Mouse (Mus musculus) activated CD4-positive, CD25-positive, alpha-beta regulatory T cell, adult 4 months (primary cell): ENCODE data around the gene Pgm1. TPM values are rescaled to one million over a fixed set of nuclear protein-coding genes. Genes with fewer than 3 reads are reported as not detected.

ENCODE experiments used
- ATAC-seq: one replicate; pipeline ENCODE4 v1.8.0; 2017
- polyA plus RNA-seq, 2 experiments: library from polyadenylated mRNA; unstranded; fragments of 100-300 nt; shearing (Covaris generic); gene quantifications; one replicate each; pipeline ENCODE4 v1.2.1; 2017

The Pgm1 gene
- polyA plus RNA-seq, 2 experiments from 2014 or later: 32.1 to 34.2 TPM

GRCm38 (mm10) chr4:99958084-99958815 lies 29.0 kb downstream of the Pgm1 start:
- no peak for ATAC-seq

GRCm38 (mm10) chr4:99959308-99959707 lies 30.1 kb downstream of the Pgm1 start:
- ATAC-seq: no peak

- no peak for ATAC-seq
Measured at GRCm38 (mm10) chr4:99966555-99966954, 37.3 kb downstream of the Pgm1 start.

- ATAC-seq: no peak
Measured at GRCm38 (mm10) chr4:99969328-99969727, 40.1 kb downstream of the Pgm1 start.

GRCm38 (mm10) chr4:99970097-99970496 lies 40.9 kb downstream of the Pgm1 start:
- ATAC-seq: no peak

GRCm38 (mm10) chr4:99972886-99973285 lies 43.7 kb downstream of the Pgm1 start:
- ATAC-seq: no peak

- no peak for ATAC-seq
Measured at GRCm38 (mm10) chr4:99973931-99974330, 44.7 kb downstream of the Pgm1 start.

- no peak for ATAC-seq
Measured at GRCm38 (mm10) chr4:99974375-99974774, 45.2 kb downstream of the Pgm1 start.

- no peak for ATAC-seq
Measured at GRCm38 (mm10) chr4:99979326-99979725, 50.1 kb downstream of the Pgm1 start.

GRCm38 (mm10) chr4:99981216-99981615 lies 52.0 kb downstream of the Pgm1 start:
- ATAC-seq: no peak

- ATAC-seq: no peak
Measured at GRCm38 (mm10) chr4:99983652-99984368, 54.6 kb downstream of the Pgm1 start.

GRCm38 (mm10) chr4:99984369-99984752 lies 55.1 kb downstream of the Pgm1 start:
- no peak for ATAC-seq

- ATAC-seq: no peak
Measured at GRCm38 (mm10) chr4:99985086-99985485, 55.9 kb downstream of the Pgm1 start.

GRCm38 (mm10) chr4:99985631-99986030 lies 56.4 kb downstream of the Pgm1 start:
- ATAC-seq: peak; percentile 68

GRCm38 (mm10) chr4:99986609-99987008 lies 57.4 kb downstream of the Pgm1 start:
- ATAC-seq: no peak

GRCm38 (mm10) chr4:99988771-99989170 lies 59.6 kb downstream of the Pgm1 start:
- no peak for ATAC-seq

- no peak for ATAC-seq
Measured at GRCm38 (mm10) chr4:100000971-100001370, 71.8 kb downstream of the Pgm1 start.

GRCm38 (mm10) chr4:100001806-100002205 lies 72.6 kb downstream of the Pgm1 start:
- ATAC-seq: no peak

GRCm38 (mm10) chr4:100007721-100008120 lies 78.5 kb downstream of the Pgm1 start:
- ATAC-seq: no peak

- ATAC-seq: no peak
Measured at GRCm38 (mm10) chr4:100008371-100009090, 79.3 kb downstream of the Pgm1 start.

- ATAC-seq: no peak
Measured at GRCm38 (mm10) chr4:100009211-100009678, 80.0 kb downstream of the Pgm1 start.

GRCm38 (mm10) chr4:100010916-100011315 lies 81.7 kb downstream of the Pgm1 start:
- no peak for ATAC-seq

GRCm38 (mm10) chr4:100011563-100011962 lies 82.3 kb downstream of the Pgm1 start:
- ATAC-seq: no peak
